Mouse (Mus musculus) liver, embryonic 16.5 days (tissue): ENCODE data around the gene Rpl35. TPM values are rescaled to one million over a fixed set of nuclear protein-coding genes. Genes with fewer than 3 reads are reported as not detected.

ENCODE experiments used
- ATAC-seq: fragments of 200-750 bp; cut with Nextera tagmentation; 2 replicates; pipeline ENCODE4 v1.8.0; 2017; ENCODE audit warnings: low read depth, mild to moderate bottlenecking, moderate number of reproducible peaks, moderate library complexity
- H3K27ac ChIP-seq: fragments of 300-500 bp; sonication (generic); 2 replicates; pipeline ENCODE4 v1.5.1; 2014; ENCODE audit warnings: mild to moderate bottlenecking, low read length
- H3K27me3 ChIP-seq: fragments of 300-500 bp; sonication (generic); 2 replicates; pipeline ENCODE4 v1.6.1; 2014; ENCODE audit warnings: low read depth, low read length, mixed read lengths; ENCODE audit not compliant: control insufficient read depth, insufficient read depth
- H3K36me3 ChIP-seq: fragments of 300-500 bp; sonication (generic); 2 replicates; pipeline ENCODE4 v1.6.1; 2014; ENCODE audit warnings: mild to moderate bottlenecking; ENCODE audit not compliant: control insufficient read depth, insufficient read depth
- H3K4me1 ChIP-seq: fragments of 300-500 bp; sonication (generic); 2 replicates; pipeline ENCODE4 v1.6.1; 2014; ENCODE audit warnings: low read depth, low read length, mixed read lengths; ENCODE audit not compliant: control insufficient read depth
- H3K4me2 ChIP-seq: fragments of 300-500 bp; sonication (generic); 2 replicates; pipeline ENCODE4 v1.6.1; 2014; ENCODE audit warnings: low read depth, low read length, mixed read lengths
- H3K4me3 ChIP-seq: fragments of 300-500 bp; sonication (generic); 2 replicates; pipeline ENCODE4 v1.5.1; 2014; ENCODE audit warnings: low read depth, mild to moderate bottlenecking, low read length
- H3K9ac ChIP-seq: fragments of 300-500 bp; sonication (generic); 2 replicates; pipeline ENCODE4 v1.6.1; 2014; ENCODE audit warnings: low read depth, low read length
- H3K9me3 ChIP-seq: fragments of 300-500 bp; sonication (generic); replicated peaks from 2 replicates; pipeline ENCODE4 v1.6.1; 2016; ENCODE audit warnings: low read length; ENCODE audit not compliant: control insufficient read depth
- WGBS: fragments of 180-500 bp; shearing (Covaris S2); extraction: QIAGEN DNeasy Blood & Tissue Kit; methylation state at CpG from one replicate; pipeline ENCODE4 v1.1.7; 2014; ENCODE audit not compliant: insufficient replicate concordance; 5-methylcytosine and 5-hydroxymethylcytosine counted together
- polyA plus RNA-seq: library from polyadenylated mRNA; unstranded; fragments of >200 nt; fragmentation: Nextera tagmentation; extraction: Ambion mirVana; gene quantifications from 2 replicates; pipeline ENCODE4 v1.2.1, GENCODE M21; 2015

The Rpl35 gene
- polyA plus RNA-seq, 1 experiment from 2014 or later: 456 TPM

DNA sequence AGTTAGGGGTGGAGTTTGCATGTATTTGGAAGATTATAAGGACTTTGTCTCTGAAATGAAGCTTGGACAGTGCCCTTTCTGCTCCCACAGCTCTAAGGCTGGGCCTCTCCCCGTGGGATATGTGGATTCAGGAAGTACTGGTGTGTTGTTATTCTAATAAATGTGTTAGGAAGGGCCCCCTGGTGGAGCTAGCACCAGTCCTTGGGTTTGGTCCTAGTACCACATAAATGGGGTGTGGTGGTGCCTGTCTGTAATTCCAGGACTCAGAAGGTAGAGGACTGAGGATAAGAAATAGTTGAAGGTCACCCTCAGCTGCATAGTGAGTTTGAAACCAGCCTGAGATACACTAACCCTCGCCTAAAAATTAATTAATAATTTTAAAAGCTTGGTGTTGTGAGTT, 32.2 kb downstream of the Rpl35 start:
- Histone ChIP-seq H3K36me3 (no peaks in the 10 kb centered on the region), H3K27me3 (no peaks in the 10 kb centered on the region), H3K27ac (no peak overlapping the region), H3K4me3 (no peak overlapping the region), H3K4me2 (no peak overlapping the region), H3K9me3 (no peaks in the 10 kb centered on the region), H3K4me1 (peaks cover 19% of the 10 kb centered on the region), H3K9ac (no peak overlapping the region)
- 8% methylated on average over 2 of the region's 2 CpGs for WGBS
- no peak for ATAC-seq

DNA sequence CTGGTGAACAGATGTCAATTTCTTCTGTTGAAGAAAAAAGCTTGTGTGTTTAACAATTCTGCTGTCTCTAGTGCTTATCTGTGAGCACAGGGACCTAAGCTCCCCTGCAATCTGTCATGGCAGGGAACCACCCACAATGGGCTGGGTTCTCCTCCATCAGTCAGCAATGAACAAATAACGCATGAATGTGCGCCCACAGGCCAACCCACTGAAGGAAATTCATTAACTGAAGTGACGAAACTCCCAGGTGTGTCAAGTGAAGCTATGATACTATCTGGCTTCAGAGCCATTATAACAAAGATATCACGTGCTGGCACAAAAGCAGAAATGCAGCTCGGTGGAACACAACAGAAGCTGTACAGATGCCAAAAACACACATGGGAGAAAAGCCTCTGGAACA, 35.4 kb downstream of the Rpl35 start:
- H3K36me3 ChIP-seq: no peaks in the 10 kb centered on the region
- no peak overlapping the region for H3K4me3 ChIP-seq
- H3K27me3 ChIP-seq: no peaks in the 10 kb centered on the region
- WGBS: 16% methylated on average over 5 of the region's 5 CpGs
- peaks cover 19% of the 10 kb centered on the region for H3K4me1 ChIP-seq
- H3K27ac ChIP-seq: peak overlapping the region; percentile 91
- ATAC-seq: peak; percentile 95
- H3K9ac ChIP-seq: peak overlapping the region; percentile 18; the same call in 1 of the 2 replicates
- H3K9me3 ChIP-seq: no peaks in the 10 kb centered on the region
- peak overlapping the region; percentile 52 for H3K4me2 ChIP-seq

DNA sequence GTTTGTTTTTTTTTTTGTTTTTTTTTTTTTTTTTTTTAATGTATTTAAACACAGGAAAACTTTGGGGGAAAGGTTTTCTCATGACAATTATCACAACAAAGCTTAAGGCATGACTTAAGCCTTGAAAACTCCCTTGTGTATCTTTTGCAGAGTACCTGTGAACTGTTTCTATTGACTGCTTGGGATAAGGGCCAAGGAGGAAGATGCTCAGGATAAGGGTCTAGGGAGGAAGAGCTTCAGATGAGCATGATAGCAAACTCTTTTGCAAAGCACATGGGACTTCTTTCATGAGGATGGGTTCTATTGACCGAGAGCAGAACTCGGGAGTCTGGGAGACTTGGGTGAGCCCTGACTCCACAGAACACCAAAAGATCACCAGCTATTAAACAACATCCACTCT, 35.8 kb downstream of the Rpl35 start:
- Histone ChIP-seq H3K4me3 (no peak overlapping the region), H3K27ac (peak overlapping the region; percentile 91), H3K9ac (no peak overlapping the region; the same call in 1 of the 2 replicates), H3K4me1 (peaks cover 19% of the 10 kb centered on the region), H3K36me3 (no peaks in the 10 kb centered on the region), H3K9me3 (no peaks in the 10 kb centered on the region), H3K27me3 (no peaks in the 10 kb centered on the region), H3K4me2 (peak overlapping the region; percentile 52; the same call in 1 of the 2 replicates)
- WGBS: 32% methylated on average over 2 of the region's 2 CpGs
- peak; percentile 32 for ATAC-seq

DNA sequence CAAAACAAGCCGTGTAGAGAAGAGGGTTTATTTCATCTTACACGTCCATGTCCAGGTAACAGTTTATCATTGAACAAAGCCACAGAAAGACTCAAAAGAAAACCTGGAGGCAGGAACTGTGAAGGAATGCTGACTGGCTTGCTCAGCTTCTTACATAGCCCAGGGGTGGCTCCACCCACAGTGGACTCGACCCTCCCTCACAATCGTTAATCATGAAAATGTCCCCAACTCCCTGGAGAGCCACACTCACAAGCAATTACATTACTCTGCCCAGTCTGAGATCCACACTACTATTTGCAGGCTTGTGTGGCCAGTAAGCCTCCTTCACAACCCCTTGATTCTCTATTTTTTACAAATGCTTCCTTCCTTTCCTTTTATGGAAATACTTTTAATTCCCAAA, 41.2 kb downstream of the Rpl35 start:
- no peaks in the 10 kb centered on the region for H3K27me3 ChIP-seq
- no peak for ATAC-seq
- H3K4me2 ChIP-seq: no peak overlapping the region
- no peak overlapping the region for H3K4me3 ChIP-seq
- no peak overlapping the region for H3K27ac ChIP-seq
- WGBS: 38% methylated on average over 4 of the region's 4 CpGs
- H3K36me3 ChIP-seq: no peaks in the 10 kb centered on the region
- peaks cover under 1% of the 10 kb centered on the region for H3K4me1 ChIP-seq
- no peaks in the 10 kb centered on the region for H3K9me3 ChIP-seq
- H3K9ac ChIP-seq: no peak overlapping the region

DNA sequence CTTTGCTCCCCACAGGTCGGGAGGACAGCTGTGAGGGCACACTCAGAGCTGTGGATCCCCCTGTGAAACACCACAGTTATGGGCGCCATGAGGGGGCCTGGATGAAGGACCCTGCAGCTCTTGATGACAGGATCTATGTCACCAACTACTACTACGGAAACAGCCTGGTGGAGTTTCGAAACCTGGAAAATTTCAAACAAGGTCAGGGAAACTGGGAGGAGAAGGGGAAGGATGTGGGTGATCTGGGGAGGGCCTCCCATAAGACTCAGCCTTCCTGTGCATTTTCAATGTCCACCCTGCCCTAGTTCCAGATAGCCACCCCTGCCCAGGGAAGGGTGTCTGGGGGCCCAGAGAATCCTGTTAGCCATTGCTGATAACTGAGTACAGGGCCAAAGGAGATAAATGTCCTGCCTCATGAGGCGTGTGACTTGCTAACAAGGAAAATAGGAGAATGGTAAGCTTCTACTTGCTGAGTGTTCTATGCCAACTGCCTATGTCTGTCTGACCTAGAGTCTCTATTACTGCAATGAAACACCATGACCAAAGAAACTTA, 47.7 kb downstream of the Rpl35 start:
- ATAC-seq: peak; percentile 9; the same call in 1 of the 2 replicates
- Histone ChIP-seq H3K4me1 (0 out of 2 replicates have a peak, but pooled peaks cover 2% of the 10 kb centered on the region), H3K9ac (no peak overlapping the region), H3K27me3 (no peaks in the 10 kb centered on the region), H3K9me3 (no peaks in the 10 kb centered on the region), H3K36me3 (no peaks in the 10 kb centered on the region), H3K27ac (no peak overlapping the region), H3K4me2 (no peak overlapping the region), H3K4me3 (no peak overlapping the region)
- 58% methylated on average over 5 of the region's 5 CpGs for WGBS

DNA sequence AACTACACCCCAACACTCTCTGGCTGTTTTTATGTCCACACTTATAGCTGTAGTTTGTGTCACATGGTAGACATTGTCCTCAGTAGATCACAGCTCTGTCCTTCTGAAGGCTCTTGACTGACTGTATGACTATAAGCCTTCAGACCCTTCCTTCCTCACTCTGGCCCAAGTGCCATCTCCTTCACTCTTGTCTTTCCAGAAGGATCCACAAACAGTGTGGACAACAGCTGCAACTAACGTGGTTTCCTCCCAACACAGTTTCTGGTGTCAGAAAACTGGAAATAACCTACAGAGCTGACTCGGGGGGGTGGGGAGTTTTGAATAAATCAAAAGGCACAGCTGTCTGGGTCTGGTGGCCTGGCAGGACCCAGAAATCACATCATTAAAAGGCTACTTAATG, 49.4 kb downstream of the Rpl35 start:
- Histone ChIP-seq H3K9ac (no peak overlapping the region), H3K27ac (no peak overlapping the region), H3K9me3 (no peaks in the 10 kb centered on the region), H3K36me3 (no peaks in the 10 kb centered on the region), H3K4me1 (0 out of 2 replicates have a peak, but pooled peaks cover 2% of the 10 kb centered on the region), H3K4me3 (no peak overlapping the region), H3K27me3 (no peaks in the 10 kb centered on the region), H3K4me2 (no peak overlapping the region)
- WGBS: 40% methylated on average over 2 of the region's 2 CpGs
- no peak for ATAC-seq

DNA sequence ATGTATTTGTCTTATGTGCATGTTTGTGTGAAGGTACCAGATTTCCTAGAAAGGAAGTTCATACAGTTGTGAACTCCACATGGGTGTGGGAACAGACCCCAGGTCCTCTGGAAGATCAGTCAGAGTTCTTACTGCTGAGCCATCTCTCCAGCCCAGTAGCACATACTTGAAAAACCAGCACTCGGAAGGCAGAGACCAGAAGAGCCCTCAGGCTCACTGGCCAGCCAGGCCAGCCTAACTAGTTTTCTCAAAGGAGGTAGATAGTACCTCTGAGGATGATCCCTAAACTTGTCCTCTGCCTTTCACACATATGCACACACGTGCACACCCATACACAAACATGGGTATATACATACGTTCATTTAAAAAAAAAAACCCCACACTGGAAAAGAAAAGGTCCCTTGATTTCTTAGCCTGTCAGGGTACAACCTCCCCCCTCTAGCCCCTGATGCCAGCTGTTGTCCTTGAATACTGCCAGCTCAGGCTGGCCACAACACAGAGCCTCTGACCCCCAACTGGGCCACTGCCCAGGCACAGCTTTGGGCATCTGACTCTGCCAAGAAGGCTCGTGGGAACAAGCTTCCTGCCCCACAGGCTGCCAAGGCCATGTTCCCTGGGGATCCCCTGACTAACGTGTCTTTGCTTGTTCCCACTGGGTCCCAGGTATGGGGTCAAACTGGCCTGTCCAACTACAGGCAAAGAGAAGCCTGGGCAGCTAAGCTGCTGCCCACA, 52.1 kb downstream of the Rpl35 start:
- 71% methylated on average over 5 of the region's 5 CpGs for WGBS
- no peak overlapping the region for H3K27ac ChIP-seq

More for the DNA sequence above, 52.1 kb downstream of the Rpl35 start:
- no peak for ATAC-seq
- Histone ChIP-seq H3K4me3 (no peak overlapping the region), H3K9me3 (no peaks in the 10 kb centered on the region), H3K9ac (no peak overlapping the region), H3K27me3 (no peaks in the 10 kb centered on the region), H3K36me3 (no peaks in the 10 kb centered on the region), H3K4me1 (peaks cover 15% of the 10 kb centered on the region), H3K4me2 (no peak overlapping the region)

Other genes with a start within 250 kb of the Rpl35 start
- gene Nr6a1, start 77.9 kb downstream of the Rpl35 start, polyA plus RNA-seq: 0.79 and 0.94 TPM in 2 replicates
- 0.15 and 0.19 TPM in 2 replicates for gene Olfml2a, start 73.6 kb downstream of the Rpl35 start, polyA plus RNA-seq
- gene Wdr38, start 8.1 kb downstream of the Rpl35 start, polyA plus RNA-seq: 0.70 and 0.85 TPM in 2 replicates
- gene Arpc5l, start 276 bp downstream of the Rpl35 start, polyA plus RNA-seq: 45.8 and 48.6 TPM in 2 replicates
- 10.1 and 10.4 TPM in 2 replicates for gene Golga1, start 59.9 kb upstream of the Rpl35 start, polyA plus RNA-seq
- 1.0 and 1.4 TPM in 2 replicates for gene Scai, start 185.1 kb upstream of the Rpl35 start, polyA plus RNA-seq
- gene Ppp6c, start 220.8 kb upstream of the Rpl35 start, polyA plus RNA-seq: 32.9 and 40.5 TPM in 2 replicates